Mouse (Mus musculus) ES-Bruce4 (cell line): ENCODE measurements at regions not wholly inside any gene's neighbourhood (a gene's known extent, or its start where the extent isn't known, plus 50 kb on each side); places are given as distances from the start of the nearest gene placed in this dataset.

Experiments used
- H3K27ac ChIP-seq: 2 replicates; pipeline ENCODE4 v1.5.1; 2012; ENCODE audit warnings: low read length, inconsistent platforms; ENCODE audit not compliant: insufficient read depth
- H3K27me3 ChIP-seq: 2 replicates; pipeline ENCODE4 v1.6.1; 2012; ENCODE audit warnings: mild to moderate bottlenecking, low read length, inconsistent platforms; ENCODE audit not compliant: control insufficient read depth, poor library complexity, insufficient read depth, severe bottlenecking
- H3K36me3 ChIP-seq: 2 replicates; pipeline ENCODE4 v1.6.1; 2012; ENCODE audit warnings: inconsistent platforms, mild to moderate bottlenecking, low read length, moderate library complexity; ENCODE audit not compliant: control insufficient read depth, poor library complexity, insufficient read depth, severe bottlenecking
- H3K4me1 ChIP-seq: one replicate; pipeline ENCODE4 v1.8.1; 2011; ENCODE audit warnings: low read length; ENCODE audit not compliant: control insufficient read depth, insufficient read depth
- H3K4me3 ChIP-seq: 2 replicates; pipeline ENCODE4 v1.5.1; 2011; ENCODE audit warnings: low read depth, mild to moderate bottlenecking, low read length
- H3K9ac ChIP-seq: 2 replicates; pipeline ENCODE4 v1.6.1; 2012; ENCODE audit warnings: low read depth, mild to moderate bottlenecking, inconsistent platforms; ENCODE audit not compliant: poor library complexity, severe bottlenecking
- H3K9me3 ChIP-seq: replicated peaks from 2 replicates; pipeline ENCODE4 v1.6.1; 2012; ENCODE audit warnings: mild to moderate bottlenecking, low read length, inconsistent platforms; ENCODE audit not compliant: control insufficient read depth, poor library complexity, insufficient read depth, severe bottlenecking
- CTCF ChIP-seq: IDR thresholded peaks from one replicate; pipeline ENCODE4 v1.8.1; 2011; ENCODE audit warnings: low read depth, low read length
- EP300 ChIP-seq: IDR thresholded peaks from 2 replicates; pipeline ENCODE4 v1.6.1; 2011; ENCODE audit warnings: low read depth, low read length; ENCODE audit not compliant: insufficient read depth
- POLR2A ChIP-seq: IDR thresholded peaks from one replicate; pipeline ENCODE4 v1.8.1; 2011; ENCODE audit warnings: low read length; ENCODE audit not compliant: insufficient read depth

- Histone ChIP-seq H3K36me3 (no peaks in the 10 kb centered on the region), H3K9ac (no peak overlapping the region), H3K4me1 (no peaks in the 10 kb centered on the region), H3K9me3 (no peaks in the 10 kb centered on the region), H3K27ac (no peak overlapping the region), H3K4me3 (no peak overlapping the region), H3K27me3 (no peaks in the 10 kb centered on the region)
- TF ChIP-seq EP300 (no peak), POLR2A (no peak), CTCF (no peak)
Measured at GRCm38 (mm10) chr12:47353269-47353668, 534.5 kb upstream of the Nova1 start.

- Histone ChIP-seq H3K9ac (no peak overlapping the region), H3K27ac (no peak overlapping the region), H3K4me1 (no peaks in the 10 kb centered on the region), H3K4me3 (no peak overlapping the region), H3K36me3 (no peaks in the 10 kb centered on the region), H3K27me3 (no peaks in the 10 kb centered on the region), H3K9me3 (no peaks in the 10 kb centered on the region)
- no peak for TF ChIP-seq EP300
- TF ChIP-seq CTCF, result no peak
- TF ChIP-seq POLR2A, result no peak
Measured at GRCm38 (mm10) chr12:47351229-47351628, 532.5 kb upstream of the Nova1 start.

GRCm38 (mm10) chr12:47313413-47313812 is 494.7 kb upstream of the Nova1 start:
- no peaks in the 10 kb centered on the region for H3K4me1 ChIP-seq
- no peak overlapping the region for H3K27ac ChIP-seq
- no peaks in the 10 kb centered on the region for H3K36me3 ChIP-seq
- no peaks in the 10 kb centered on the region for H3K9me3 ChIP-seq
- TF ChIP-seq POLR2A (no peak), EP300 (no peak), CTCF (no peak)
- H3K9ac ChIP-seq, result no peak overlapping the region
- H3K4me3 ChIP-seq, result no peak overlapping the region
- no peaks in the 10 kb centered on the region; the same call in 1 of the 2 replicates for H3K27me3 ChIP-seq

GRCm38 (mm10) chr12:47275904-47276303 is 457.2 kb upstream of the Nova1 start:
- Histone ChIP-seq H3K4me1 (no peaks in the 10 kb centered on the region), H3K9ac (no peak overlapping the region), H3K9me3 (no peaks in the 10 kb centered on the region), H3K27me3 (no peaks in the 10 kb centered on the region), H3K4me3 (no peak overlapping the region), H3K27ac (no peak overlapping the region), H3K36me3 (no peaks in the 10 kb centered on the region)
- TF ChIP-seq POLR2A, result no peak

GRCm38 (mm10) chr12:47272309-47272708 is 453.6 kb upstream of the Nova1 start:
- Histone ChIP-seq H3K9me3 (no peaks in the 10 kb centered on the region), H3K4me3 (no peak overlapping the region), H3K27ac (no peak overlapping the region), H3K27me3 (no peaks in the 10 kb centered on the region; the same call in 1 of the 2 replicates), H3K9ac (no peak overlapping the region), H3K36me3 (no peaks in the 10 kb centered on the region), H3K4me1 (no peaks in the 10 kb centered on the region)
- no peak for TF ChIP-seq CTCF
- TF ChIP-seq EP300, result no peak
- TF ChIP-seq POLR2A, result no peak

GRCm38 (mm10) chr12:47264118-47264517 is 445.4 kb upstream of the Nova1 start:
- H3K9ac ChIP-seq, result no peak overlapping the region
- no peaks in the 10 kb centered on the region for H3K4me1 ChIP-seq
- no peaks in the 10 kb centered on the region; the same call in 1 of the 2 replicates for H3K27me3 ChIP-seq
- no peak overlapping the region for H3K27ac ChIP-seq
- H3K9me3 ChIP-seq, result no peaks in the 10 kb centered on the region
- H3K36me3 ChIP-seq, result no peaks in the 10 kb centered on the region
- no peak overlapping the region for H3K4me3 ChIP-seq
- no peak for TF ChIP-seq CTCF
- no peak for TF ChIP-seq EP300
- TF ChIP-seq POLR2A, result no peak
